Mouse (Mus musculus) ZHBTc4 (cell line): ENCODE data around the gene Spry1.
A peak's percentile ranks its signal among the peaks of the same experiment; 100 is the strongest.
"Not testable (repeated sequence)": the region's sequence is repeated elsewhere in the genome, so short reads cannot be mapped to it uniquely, and the experiment has no call there.

Source experiments
- DNase-seq: peaks from one replicate; pipeline ENCODE4 v3.0.0-alpha.2; 2011; ENCODE audit warnings: low read depth, low spot score

Spry1 gene

GRCm38 (mm10) chr3:37639690-37640089 is at the start of gene Spry1:
Spry1 (plus strand) TSS chr3:37639947.
- DNase-seq: peak; percentile 96

DNA sequence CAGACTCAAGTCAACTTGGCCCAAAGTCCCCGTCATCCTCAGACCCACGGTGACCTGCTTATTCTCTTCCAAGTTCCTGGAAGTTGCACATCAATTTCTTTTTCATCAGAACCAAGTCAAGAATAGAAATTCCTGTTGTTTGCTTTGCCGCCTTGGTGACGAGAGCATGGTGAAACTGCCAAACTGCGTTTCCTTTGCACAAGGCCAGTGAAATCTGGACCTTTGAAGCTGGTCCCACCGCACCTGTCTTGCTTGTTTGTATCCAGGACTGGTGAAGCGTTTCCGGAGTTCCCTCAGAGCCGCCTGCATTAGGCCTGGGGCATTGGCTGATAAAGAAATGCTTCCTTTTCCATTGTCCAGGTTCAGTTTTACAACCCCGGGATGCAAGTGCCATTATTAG is 44.0 kb upstream of the Spry1 start:
- no peak for DNase-seq

- DNase-seq: no peak
Measured at GRCm38 (mm10) chr3:37596519-37596918, 43.2 kb upstream of the Spry1 start.

DNA sequence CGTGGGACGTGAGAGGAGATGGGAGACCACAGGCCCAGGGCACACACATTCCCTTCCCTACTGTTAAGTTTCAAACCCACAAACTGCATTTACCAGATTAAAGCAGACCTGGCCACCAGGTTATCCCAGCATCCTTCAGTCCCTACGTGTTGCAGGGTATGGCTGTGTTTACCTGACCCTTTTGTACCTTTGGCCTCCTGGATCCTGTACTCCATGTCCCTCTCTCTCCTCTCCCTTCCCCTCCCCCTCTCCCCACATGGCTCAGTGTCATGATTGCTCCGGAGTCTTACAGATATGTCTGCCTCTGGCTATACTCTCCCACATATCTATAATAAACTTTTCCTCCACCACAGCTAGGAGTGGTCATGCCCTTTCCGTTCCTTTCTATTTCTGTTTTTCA is 42.5 kb upstream of the Spry1 start:
- DNase-seq: no peak

GRCm38 (mm10) chr3:37599641-37600040 is 40.1 kb upstream of the Spry1 start:
- DNase-seq: not testable (repeated sequence)

DNA sequence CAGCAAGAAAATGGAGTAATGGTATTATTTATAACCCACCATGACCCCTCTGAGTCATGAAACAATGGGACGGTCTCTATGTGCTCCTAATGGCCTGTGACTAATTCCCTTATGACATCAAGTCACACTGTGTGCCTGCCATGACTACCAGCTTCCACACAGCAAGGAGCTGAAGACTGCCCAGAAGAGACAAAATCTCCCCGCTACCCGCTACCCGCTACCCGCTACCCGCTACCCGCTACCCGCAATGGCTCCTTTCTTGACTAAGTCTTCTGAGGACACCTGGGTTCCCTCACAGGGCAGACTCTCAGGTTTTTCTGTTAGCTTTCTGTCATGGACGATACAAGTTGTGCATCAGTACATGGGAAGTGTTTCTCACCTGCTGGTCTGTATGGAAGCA is 37.4 kb upstream of the Spry1 start:
- DNase-seq: no peak

DNA sequence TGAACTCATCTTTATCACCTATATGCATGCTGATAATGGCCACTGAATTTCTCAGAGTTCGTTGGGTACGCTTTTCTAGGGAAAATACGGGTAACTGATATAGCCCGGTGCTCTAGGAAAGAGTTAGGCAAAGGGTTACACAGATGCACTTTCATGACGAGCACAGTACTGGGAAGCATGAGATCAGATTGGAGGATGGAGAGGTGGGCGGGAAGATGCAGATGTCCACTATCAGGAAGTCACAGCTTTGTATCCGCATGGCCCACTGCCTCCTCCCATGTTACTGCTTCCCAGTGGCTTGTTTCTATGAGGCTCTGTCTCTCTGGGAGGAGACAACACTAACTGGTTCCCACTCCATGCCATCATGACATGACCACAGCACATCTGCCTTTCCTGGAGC is 36.9 kb upstream of the Spry1 start:
- no peak for DNase-seq

DNA sequence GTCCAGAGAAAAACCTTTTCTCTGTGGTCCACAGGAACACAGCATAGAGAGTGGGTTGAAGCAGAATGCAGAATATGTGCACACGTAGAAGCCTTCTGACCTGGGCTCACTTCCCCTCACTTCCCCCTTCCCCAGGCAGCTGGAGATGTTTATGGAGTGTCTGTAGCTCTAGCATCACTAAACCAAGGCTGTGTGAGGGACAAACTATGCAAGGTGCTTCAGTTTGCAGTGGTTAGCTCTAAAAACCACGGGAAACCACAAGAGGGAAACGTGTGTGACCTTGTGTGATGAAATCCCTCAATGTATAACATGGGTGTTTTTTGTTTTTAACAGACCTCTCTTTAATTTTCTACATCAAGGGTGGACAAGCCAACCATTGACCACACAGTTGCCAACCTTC is 36.2 kb upstream of the Spry1 start:
- DNase-seq: no peak

DNA sequence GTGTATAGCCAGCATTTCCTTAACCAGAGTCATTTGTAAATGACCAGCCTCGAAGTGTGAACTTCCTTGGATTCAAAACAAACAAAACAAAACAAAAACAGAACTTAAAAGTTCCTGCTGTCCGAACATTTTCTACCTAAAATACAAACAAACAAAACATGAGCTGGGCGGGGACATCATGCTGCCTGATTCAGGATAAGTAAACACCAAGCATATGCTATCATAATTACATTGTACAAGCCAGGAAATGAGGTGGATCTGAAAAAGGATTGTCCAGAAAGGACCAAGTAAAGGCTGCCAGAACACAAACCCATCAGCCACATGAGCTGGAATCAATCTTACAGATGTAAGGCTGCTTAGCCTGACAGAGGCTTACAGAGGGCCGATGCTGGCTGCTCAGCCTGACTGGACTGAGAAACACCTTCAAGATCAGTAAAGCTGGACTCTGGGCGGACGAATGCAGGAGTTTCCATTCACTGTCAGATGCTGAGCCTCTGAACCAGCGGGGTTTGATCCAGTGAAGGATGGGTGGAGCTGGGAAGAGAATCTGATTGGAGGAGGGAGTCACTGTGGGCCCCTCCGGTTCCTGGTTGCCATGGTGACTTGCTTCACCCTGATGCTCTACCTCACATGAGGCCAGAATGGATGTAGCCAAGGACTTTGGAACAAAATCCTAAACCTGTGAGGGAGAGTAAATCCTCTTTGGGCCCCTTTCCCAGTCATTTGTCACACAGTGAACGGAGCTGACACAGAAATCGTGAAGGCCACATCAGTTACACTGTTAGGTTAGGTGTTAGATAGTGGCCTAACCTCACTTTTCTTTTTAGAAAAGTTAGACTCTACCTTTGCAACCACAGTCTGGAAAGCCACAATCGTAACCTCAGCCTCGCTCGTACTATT is 34.5 kb upstream of the Spry1 start:
- no peak for DNase-seq

GRCm38 (mm10) chr3:37605876-37606238 is 33.9 kb upstream of the Spry1 start:
- DNase-seq: no peak

DNA sequence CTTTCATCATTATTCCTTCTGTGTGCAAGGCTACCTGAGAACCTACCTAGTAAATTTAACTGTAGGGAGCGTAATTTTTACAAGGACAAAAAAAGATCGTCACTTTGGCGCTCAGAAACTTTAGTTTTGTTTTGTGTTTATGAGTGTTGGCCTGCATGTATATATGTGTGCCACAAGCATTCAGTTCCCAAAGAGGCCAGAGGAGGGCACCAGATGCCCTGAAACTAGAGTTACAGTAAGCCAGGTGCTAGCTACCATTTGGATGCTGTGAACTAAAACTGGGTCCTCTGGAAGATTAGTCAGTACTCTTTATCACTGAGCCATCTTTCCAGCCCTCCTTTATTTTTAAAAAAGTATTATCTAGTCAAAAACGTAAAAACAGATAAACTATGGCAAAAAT is 30.8 kb upstream of the Spry1 start:
- peak; percentile 53 for DNase-seq

DNA sequence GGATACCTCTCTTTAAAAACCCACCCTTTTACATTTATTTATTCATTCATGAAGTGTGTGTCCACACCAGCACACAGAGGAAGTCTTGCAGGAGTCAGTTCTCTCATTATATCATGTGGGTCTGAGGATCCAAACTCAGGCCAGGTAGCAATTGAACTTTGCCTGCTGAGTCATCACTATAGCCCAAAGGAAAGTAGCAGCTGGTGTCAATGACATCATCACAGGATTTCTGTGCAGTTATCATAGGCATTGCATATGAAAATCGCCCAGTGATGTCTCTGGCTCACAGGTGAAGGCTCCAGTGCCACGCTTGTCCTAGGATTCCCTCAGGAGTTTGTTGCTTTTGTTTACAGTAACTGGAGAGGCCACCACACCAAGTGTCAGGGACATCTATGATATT is 29.1 kb upstream of the Spry1 start:
- no peak for DNase-seq

GRCm38 (mm10) chr3:37613722-37614121 is 26.0 kb upstream of the Spry1 start:
- DNase-seq: no peak

DNA sequence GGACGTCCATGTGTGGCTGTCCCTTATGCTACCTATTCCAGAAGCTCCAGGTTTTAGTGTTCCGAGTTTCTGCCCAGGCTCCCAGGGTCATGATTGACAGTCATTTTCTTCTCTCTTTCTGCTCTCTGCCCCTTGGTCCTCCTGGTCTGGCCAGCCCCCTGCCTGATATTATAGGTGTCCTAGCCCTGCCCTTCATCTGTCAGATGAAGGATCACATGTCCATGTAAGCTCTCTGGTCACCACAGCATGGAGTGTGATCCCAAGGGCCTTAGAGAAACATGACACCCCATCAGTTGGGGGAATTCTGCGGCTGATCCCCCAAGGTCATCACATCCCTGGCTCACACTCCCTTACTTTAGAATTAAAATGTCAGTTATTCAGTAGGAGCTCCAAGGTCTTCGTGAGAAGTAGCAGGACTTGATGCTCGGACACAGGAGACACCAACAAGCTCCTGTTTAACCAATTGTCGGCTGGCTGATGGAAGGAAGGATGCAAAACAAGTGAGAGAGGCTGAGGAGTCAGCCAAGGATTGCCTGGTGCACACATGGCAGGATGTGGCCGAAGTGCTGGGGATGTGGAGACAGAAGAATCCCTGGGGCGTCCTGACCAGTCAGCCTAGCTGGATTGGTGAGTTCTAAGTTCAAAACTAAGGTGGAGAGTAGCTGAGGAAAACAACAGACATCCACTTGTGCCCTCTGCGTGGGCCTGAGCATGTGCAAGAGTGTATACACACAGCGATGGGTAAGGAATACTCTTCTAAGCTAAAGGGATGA is 24.7 kb upstream of the Spry1 start:
- no peak for DNase-seq

DNA sequence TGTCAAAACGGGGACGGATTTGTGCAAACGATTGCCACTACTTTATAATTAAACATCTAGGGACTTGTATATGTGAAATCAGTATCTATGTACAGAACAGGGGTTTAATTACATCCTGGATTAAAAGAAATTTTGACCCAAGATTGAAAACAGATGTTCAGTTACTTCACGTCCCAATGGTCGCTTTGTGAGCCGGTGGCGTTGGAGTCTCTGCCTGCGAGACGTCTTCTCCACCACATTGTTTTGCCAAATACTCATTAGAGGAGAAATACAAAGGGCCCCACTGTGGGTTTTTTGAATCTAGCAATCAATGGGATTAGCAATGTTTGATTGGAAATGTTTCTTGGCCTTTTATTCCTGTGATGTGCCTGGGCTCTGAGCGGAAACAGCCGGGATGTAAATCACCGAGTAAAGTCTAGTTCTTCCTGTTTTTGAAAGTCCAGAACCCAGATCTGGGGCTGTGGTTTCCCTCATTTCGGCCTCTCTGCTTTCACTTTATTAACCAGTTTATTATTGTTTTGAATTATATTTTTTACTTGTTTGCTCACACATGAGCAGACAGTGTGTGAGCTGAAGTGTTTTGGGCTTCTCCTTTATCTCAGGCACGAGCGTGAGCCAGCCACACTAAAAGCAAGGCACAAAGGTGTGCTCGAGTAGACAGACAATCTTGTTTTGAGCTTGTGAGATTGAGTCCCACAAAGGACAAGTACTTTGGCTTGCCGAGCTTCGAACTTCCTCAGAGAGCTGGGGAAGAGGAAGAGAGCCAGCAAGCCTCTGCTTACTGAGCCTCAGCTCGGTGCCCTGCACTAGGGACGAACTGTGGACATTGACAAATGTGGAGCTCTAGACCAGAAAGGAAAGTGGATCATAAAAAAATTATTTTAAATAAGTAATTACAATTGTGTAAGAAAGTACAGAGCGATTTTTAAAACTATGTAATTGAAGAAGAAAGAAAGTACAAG is 22.9 kb upstream of the Spry1 start:
- DNase-seq: no peak

DNA sequence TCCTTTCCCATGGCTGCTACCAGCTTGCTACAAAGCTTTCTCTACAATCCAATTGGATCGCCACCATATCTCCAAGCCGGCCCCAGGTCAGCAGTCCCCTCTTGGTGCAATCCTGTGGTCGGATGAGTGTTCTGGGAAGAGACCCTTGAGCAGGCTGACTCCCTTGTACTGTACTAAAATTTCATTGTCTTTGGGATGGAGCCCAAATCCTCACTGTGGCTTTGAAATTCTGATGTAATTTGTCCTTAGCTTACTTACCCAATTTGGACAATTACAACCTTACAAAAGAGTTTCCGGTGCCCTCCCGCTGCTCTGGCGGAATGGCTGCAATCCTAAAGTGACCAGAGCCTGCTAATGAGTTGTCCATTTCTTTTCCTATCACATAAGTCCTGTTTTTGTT is 7.5 kb upstream of the Spry1 start:
- no peak for DNase-seq

DNA sequence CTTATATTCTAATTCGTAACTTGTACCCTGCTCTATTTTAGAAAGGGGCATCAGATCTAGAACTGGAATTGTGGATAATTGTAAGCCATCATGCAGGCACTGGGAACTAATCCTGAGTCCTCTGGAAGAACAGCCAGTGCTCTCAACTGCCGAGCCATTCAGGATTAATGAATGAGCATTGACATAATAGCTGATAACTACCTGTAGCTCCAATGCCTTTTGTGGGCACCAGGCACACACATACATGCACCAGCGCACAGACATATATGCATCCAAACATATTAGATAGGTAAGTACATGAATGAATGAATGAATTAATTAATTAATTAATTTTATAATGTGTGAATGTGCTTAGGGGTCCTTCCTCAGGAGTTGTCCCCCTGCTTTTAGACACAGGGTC is 7.0 kb upstream of the Spry1 start:
- DNase-seq: no peak

DNA sequence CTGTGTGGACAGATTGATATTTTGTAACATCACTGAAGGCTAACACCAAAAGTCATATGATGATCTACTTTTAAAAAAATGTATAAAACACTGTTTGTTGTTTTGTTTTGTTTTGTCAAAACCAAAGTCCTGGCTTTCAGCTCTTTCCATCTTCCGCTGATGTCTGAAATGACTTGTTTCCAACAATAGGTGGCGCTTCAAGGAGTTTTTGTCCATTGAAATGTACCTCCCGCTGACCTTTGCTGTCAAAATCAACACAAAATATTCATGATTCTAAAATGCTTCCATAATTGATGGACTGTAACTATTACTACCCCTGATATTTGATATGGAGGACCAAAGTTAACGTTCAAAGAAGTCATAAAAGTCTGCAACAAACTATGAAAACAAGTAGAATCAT is 5.1 kb upstream of the Spry1 start:
- peak; percentile 49 for DNase-seq

DNA sequence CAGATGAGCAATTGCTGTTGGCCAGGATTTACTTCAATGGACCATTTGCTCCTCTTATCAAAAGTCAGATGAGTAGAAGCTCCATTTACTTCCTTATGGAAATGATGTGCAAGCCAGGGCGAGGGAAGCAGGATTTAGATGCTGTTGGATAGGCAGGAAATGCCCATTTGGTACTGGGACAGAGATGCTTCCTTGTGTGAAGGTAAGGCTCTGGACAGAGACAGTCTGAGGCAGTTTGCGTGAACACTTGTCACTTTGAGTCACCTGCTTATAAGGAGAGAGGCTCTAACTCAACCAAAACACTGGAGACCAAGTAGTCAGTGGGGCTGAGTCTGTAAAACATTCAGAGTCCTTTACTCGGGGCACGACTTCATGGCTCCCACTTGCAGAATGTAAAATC is 2.8 kb upstream of the Spry1 start:
- no peak for DNase-seq

DNA sequence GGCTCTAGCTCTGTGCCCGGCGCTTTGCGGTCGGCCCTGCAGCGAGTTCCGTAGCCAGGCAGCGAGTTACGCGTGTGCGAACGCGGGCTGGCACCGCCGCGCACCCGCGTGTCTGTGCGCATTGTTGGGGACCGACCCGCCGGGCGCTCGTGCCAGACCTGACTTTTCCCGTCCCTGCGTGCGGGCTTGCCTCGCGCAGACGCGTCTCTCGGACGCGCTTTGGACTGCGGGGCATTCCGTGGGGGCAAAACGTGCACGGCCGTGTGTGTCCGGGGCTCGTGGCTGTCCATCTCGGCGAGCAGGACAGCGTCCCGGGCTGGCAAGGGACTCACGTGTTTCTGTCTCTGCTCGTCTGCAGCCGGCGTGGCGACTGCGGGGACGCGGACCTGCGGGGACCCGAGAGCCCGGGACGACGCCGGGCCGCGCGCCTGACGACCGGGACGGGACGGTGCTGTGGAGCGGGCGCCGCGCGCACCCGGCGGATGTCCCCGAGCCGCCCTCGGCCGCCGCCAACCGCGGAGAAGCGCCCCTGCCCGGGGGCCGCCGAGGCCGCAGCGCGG is 495 bp downstream of the Spry1 start:
- peak; percentile 67 for DNase-seq

DNA sequence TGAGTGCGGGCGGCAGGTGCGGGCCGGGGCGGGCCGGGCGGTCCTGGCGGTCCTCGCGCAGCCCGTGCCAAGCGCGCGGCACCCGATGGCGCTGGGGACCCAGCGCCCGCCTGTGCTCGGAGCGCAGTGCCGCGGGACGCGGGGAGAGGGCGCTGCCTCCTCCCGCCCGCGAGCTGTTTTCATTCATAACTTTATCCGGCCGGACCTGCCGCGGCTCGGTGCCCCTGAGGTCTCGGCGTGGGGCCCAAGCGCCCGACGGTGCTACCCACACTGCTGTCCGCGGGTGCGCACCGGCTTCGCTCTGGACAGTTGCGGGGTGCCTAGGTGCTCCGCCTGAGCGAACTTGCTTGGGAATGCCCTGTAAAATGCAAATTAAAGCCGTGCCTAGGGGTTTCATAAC is 1.1 kb downstream of the Spry1 start:
- DNase-seq: peak; percentile 84
